Mouse (Mus musculus): Measurements from ENCODE around the gene Kdm1a. TPM values are rescaled to one million over a fixed set of nuclear protein-coding genes. Genes with fewer than 3 reads are reported as not detected.

The Kdm1a gene
- polyA plus RNA-seq, 1 experiment from 2014 or later = 116 TPM

DNA sequence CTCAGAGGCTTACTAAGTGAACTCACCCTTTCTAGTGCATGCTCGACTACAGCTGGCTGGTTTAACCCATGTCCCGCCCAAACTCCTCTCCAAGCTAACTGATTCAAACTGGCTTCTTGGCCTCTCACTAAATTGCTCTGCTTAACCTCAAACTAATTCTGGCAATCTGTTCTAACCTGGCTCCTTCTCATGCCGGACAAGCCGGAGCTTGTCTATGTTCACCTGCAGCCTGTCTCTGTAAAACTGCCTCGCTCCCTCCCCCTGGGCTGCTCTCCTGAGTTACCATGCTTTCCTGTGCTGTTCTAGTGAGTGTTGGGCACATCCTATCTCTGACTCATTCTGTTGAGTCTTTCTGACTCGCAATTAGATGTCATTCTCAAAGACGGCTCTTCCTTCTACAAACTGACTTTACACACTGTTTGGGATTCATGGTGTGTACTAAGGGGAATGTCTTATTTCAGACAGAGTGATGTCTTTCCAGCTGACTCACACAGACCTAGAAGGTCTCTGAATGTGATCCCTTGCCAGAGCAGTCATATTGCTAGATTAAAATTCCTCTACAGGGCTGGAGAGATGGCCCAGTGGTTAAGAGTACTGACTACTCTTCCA lies 4.2 kb downstream of the Kdm1a start:
- ATAC-seq (ENCODE audit: low FRiP score, low TSS enrichment) (no peak), DNase-seq (no peak)
- H3K4me3 ChIP-seq (replicated peaks; ENCODE audit: low read depth, low read length) = no peak overlapping the region
- no peak overlapping the region for H3K9ac ChIP-seq (replicated peaks; ENCODE audit: low read length)
- H3K4me2 ChIP-seq (ENCODE audit: low read length) = no peak overlapping the region
- no peaks in the 10 kb centered on the region for H3K9me3 ChIP-seq (ENCODE audit: control insufficient read depth, low read length)
- peaks cover 21% of the 10 kb centered on the region for H3K4me1 ChIP-seq (ENCODE audit: control insufficient read depth, insufficient read depth, low read length)
- H3K36me3 ChIP-seq (ENCODE audit: control insufficient read depth, insufficient read depth, low read length) = no peaks in the 10 kb centered on the region
- no peaks in the 10 kb centered on the region for H3K27me3 ChIP-seq (ENCODE audit: control insufficient read depth, insufficient read depth, low read length)
- no peak overlapping the region for H3K27ac ChIP-seq (replicated peaks; ENCODE audit: low read depth, low read length)
- 93% methylated on average over 7 of the region's 7 CpGs for WGBS

DNA sequence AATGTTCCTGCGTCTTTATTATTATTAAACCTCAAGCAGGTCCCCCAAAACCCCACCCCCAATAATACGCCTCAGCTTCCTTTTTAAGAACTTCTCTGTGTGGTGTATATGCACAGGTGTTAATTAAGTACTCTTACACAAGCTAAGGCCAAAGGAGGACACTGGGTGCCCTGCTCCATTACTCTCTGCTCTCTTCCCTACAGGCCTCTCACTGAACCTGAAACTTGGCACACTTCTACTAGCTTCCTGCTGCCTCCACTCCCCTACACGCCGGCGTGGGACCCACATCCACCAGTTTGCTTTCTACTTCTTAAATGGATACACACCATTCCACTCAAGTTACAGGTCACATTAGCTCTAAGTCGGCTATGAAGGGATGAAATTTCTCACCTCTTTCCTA lies 7.3 kb downstream of the Kdm1a start:
- H3K9ac ChIP-seq (replicated peaks; ENCODE audit: low read length) = no peak overlapping the region
- no peaks in the 10 kb centered on the region for H3K9me3 ChIP-seq (ENCODE audit: control insufficient read depth, low read length)
- no peaks in the 10 kb centered on the region for H3K27me3 ChIP-seq (ENCODE audit: control insufficient read depth, insufficient read depth, low read length)
- no peak overlapping the region for H3K4me3 ChIP-seq (replicated peaks; ENCODE audit: low read depth, low read length)
- 94% methylated on average over 6 of the region's 6 CpGs for WGBS
- H3K27ac ChIP-seq (replicated peaks; ENCODE audit: low read depth, low read length) = no peak overlapping the region
- H3K36me3 ChIP-seq (ENCODE audit: control insufficient read depth, insufficient read depth, low read length) = peaks cover 13% of the 10 kb centered on the region
- DNase-seq = no peak
- ATAC-seq (ENCODE audit: low FRiP score, low TSS enrichment) = no peak
- H3K4me1 ChIP-seq (ENCODE audit: control insufficient read depth, insufficient read depth, low read length) = peaks cover 15% of the 10 kb centered on the region
- H3K4me2 ChIP-seq (ENCODE audit: low read length) = no peak overlapping the region

DNA sequence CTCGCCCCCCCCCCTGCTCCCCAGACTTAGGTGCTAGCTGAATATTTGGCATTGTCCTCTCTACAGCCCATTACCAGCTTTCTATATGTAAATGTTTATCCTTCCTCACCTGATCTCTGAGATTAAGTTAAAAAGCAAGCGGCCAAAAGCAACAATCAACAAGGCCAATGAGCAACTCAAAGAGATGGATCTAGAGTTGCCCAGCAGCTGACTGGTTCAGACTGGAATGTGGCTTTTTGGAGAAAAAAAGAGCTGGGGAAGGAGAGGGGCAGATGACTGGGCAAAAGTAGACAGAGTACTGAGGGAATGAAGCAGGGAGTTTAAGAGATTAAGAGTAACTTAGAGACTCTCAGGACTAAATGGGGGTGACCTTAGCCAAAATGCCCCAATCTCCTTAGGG lies 8.5 kb downstream of the Kdm1a start:
- no peaks in the 10 kb centered on the region for H3K27me3 ChIP-seq (ENCODE audit: control insufficient read depth, insufficient read depth, low read length)
- H3K4me2 ChIP-seq (ENCODE audit: low read length) = no peak overlapping the region
- peaks cover 11% of the 10 kb centered on the region; the same call in 1 of the 2 replicates for H3K4me1 ChIP-seq (ENCODE audit: control insufficient read depth, insufficient read depth, low read length)
- no peaks in the 10 kb centered on the region for H3K9me3 ChIP-seq (ENCODE audit: control insufficient read depth, low read length)
- H3K36me3 ChIP-seq (ENCODE audit: control insufficient read depth, insufficient read depth, low read length) = peaks cover 23% of the 10 kb centered on the region
- DNase-seq (no peak), ATAC-seq (ENCODE audit: low FRiP score, low TSS enrichment) (no peak)
- no peak overlapping the region for H3K9ac ChIP-seq (replicated peaks; ENCODE audit: low read length)
- H3K4me3 ChIP-seq (replicated peaks; ENCODE audit: low read depth, low read length) = no peak overlapping the region
- WGBS = 84% methylated on average over 2 of the region's 2 CpGs
- no peak overlapping the region for H3K27ac ChIP-seq (replicated peaks; ENCODE audit: low read depth, low read length)

DNA sequence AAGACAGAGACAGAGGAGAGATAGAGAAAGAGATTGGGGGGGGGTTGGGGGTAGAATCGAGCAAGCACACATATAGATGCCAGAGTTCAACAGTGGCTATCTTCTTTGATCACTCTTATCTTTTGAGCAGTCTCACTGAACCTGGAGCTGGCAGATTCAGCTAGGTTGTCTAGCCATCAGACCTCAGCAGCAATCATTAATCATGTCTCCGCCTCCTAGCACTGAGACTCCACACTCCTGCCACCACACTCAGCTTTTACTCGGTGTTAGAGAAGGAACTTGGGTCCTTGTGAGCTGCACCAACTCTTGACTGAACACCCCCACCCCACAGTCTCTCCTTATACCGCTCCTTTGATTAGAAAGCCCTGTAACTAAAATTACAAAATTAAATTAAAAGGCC lies 10.4 kb downstream of the Kdm1a start:
- DNase-seq (no peak), ATAC-seq (ENCODE audit: low FRiP score, low TSS enrichment) (no peak)
- no peak overlapping the region for H3K4me3 ChIP-seq (replicated peaks; ENCODE audit: low read depth, low read length)
- H3K4me1 ChIP-seq (ENCODE audit: control insufficient read depth, insufficient read depth, low read length) = peaks cover 11% of the 10 kb centered on the region; the same call in 1 of the 2 replicates
- no peaks in the 10 kb centered on the region for H3K9me3 ChIP-seq (ENCODE audit: control insufficient read depth, low read length)
- no peak overlapping the region for H3K27ac ChIP-seq (replicated peaks; ENCODE audit: low read depth, low read length)
- H3K36me3 ChIP-seq (ENCODE audit: control insufficient read depth, insufficient read depth, low read length) = peaks cover 24% of the 10 kb centered on the region
- no peak overlapping the region for H3K4me2 ChIP-seq (ENCODE audit: low read length)
- no peak overlapping the region for H3K9ac ChIP-seq (replicated peaks; ENCODE audit: low read length)
- H3K27me3 ChIP-seq (ENCODE audit: control insufficient read depth, insufficient read depth, low read length) = no peaks in the 10 kb centered on the region
- WGBS = 73% methylated on average over 4 of the region's 4 CpGs

DNA sequence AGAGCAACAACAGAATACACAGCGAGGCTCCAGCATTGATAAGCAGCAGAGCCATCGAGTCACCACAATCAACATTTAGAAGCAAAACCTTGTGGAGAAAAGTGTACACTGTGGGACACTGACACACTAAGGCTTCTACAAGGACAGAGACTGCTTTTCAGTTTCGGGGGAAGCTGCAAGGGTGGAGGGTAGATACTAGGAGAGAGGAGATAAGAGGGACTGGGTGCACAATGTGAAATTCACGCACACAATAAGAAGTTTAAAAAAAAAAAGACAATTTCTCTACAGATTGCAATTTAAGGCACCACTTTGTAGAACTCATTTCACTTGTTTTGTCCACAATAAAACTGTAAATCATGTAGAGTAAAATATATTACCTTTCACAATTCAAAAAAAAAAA lies 14.5 kb downstream of the Kdm1a start:
- Histone ChIP-seq H3K36me3 (ENCODE audit: control insufficient read depth, insufficient read depth, low read length) (peaks cover 24% of the 10 kb centered on the region), H3K9me3 (ENCODE audit: control insufficient read depth, low read length) (no peaks in the 10 kb centered on the region), H3K27ac (replicated peaks; ENCODE audit: low read depth, low read length) (no peak overlapping the region), H3K4me1 (ENCODE audit: control insufficient read depth, insufficient read depth, low read length) (peaks cover 3% of the 10 kb centered on the region; the same call in 1 of the 2 replicates), H3K4me3 (replicated peaks; ENCODE audit: low read depth, low read length) (no peak overlapping the region), H3K4me2 (ENCODE audit: low read length) (no peak overlapping the region), H3K9ac (replicated peaks; ENCODE audit: low read length) (no peak overlapping the region), H3K27me3 (ENCODE audit: control insufficient read depth, insufficient read depth, low read length) (no peaks in the 10 kb centered on the region)
- DNase-seq (no peak), ATAC-seq (ENCODE audit: low FRiP score, low TSS enrichment) (no peak)
- WGBS = 91% methylated on average over 4 of the region's 4 CpGs

DNA sequence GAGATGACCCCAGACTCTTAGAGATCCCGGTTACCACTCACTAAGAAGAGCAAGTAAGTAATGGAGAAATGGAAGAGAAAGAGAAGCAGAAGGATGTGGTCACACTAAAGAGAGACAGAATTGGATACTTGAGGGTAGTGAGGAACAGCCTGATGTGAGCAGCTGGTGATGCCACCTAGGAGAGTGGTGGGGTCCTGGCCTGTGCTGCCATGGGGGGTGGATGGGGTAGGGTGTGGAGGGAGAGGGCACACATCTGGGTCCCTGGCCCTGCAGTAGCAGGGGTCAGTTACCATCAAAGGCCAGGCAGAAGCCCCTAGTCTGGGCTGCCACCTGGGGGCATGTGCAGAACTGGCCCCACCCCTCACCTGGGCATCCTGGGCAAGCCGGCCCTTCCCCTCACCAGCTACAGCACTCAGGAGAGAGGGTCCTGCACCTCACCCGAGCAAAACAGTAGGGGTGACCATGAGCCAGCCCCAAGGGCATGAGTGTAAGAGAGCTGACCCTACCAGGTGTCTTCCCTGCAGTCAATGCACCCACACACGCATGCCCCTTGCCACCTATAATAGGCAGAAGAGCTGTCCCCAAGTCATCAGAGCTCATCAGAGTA lies 15.2 kb downstream of the Kdm1a start:
- DNase-seq (no peak), ATAC-seq (ENCODE audit: low FRiP score, low TSS enrichment) (no peak)
- no peak overlapping the region for H3K9ac ChIP-seq (replicated peaks; ENCODE audit: low read length)
- H3K4me3 ChIP-seq (replicated peaks; ENCODE audit: low read depth, low read length) = no peak overlapping the region
- 93% methylated on average over 4 of the region's 4 CpGs for WGBS
- H3K27me3 ChIP-seq (ENCODE audit: control insufficient read depth, insufficient read depth, low read length) = no peaks in the 10 kb centered on the region
- H3K36me3 ChIP-seq (ENCODE audit: control insufficient read depth, insufficient read depth, low read length) = peaks cover 20% of the 10 kb centered on the region
- no peak overlapping the region for H3K4me2 ChIP-seq (ENCODE audit: low read length)
- H3K4me1 ChIP-seq (ENCODE audit: control insufficient read depth, insufficient read depth, low read length) = peaks cover 3% of the 10 kb centered on the region; the same call in 1 of the 2 replicates
- H3K9me3 ChIP-seq (ENCODE audit: control insufficient read depth, low read length) = no peaks in the 10 kb centered on the region
- no peak overlapping the region; the same call in 1 of the 2 replicates for H3K27ac ChIP-seq (replicated peaks; ENCODE audit: low read depth, low read length)

DNA sequence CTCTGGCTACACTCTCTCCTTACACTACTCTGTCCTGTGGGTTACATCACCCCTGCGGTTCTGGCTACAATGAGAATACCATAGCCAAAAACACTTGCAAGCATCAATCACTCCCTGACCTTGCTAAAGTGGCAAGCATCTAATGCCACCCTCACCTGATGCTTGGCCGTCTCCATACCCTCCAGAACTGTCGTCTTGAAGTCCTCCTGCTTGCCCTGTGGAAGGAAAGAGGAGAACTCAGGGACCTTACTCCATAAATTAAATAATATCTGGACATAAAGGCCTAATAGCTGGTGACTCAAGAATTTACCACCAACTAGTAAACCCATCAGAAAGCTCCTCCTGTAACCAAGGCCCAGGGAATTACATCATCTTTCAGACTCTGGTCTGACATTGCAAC lies 20.6 kb downstream of the Kdm1a start:
- no peak overlapping the region for H3K4me2 ChIP-seq (ENCODE audit: low read length)
- no peak overlapping the region for H3K9ac ChIP-seq (replicated peaks; ENCODE audit: low read length)
- WGBS = 93% methylated on average over 3 of the region's 3 CpGs
- no peaks in the 10 kb centered on the region for H3K36me3 ChIP-seq (ENCODE audit: control insufficient read depth, insufficient read depth, low read length)
- no peak overlapping the region for H3K4me3 ChIP-seq (replicated peaks; ENCODE audit: low read depth, low read length)
- ATAC-seq (ENCODE audit: low FRiP score, low TSS enrichment) (no peak), DNase-seq (no peak)
- H3K4me1 ChIP-seq (ENCODE audit: control insufficient read depth, insufficient read depth, low read length) = 0 out of 2 replicates have a peak, but pooled peaks cover 4% of the 10 kb centered on the region
- H3K27me3 ChIP-seq (ENCODE audit: control insufficient read depth, insufficient read depth, low read length) = no peaks in the 10 kb centered on the region
- no peak overlapping the region for H3K27ac ChIP-seq (replicated peaks; ENCODE audit: low read depth, low read length)
- no peaks in the 10 kb centered on the region for H3K9me3 ChIP-seq (ENCODE audit: control insufficient read depth, low read length)

DNA sequence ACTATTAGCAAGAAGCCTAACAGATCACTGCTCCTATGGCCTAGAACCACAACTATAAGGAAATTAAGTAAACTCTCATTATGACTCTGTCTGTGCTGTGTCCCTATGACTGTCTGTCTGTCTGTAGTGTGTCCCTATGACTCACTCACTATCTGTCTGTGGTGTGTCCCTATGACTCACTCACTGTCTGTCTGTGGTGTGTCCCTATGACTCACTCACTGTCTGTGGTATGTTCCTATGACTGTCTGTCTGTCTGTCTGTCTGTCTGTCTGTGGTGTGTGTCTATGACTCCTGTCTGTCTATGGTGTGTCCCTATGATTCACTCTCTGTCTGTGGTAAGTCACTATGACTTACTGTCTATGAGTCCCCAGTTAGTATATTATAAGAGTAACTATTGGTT lies 32.5 kb downstream of the Kdm1a start:
- Histone ChIP-seq H3K4me2 (ENCODE audit: low read length) (no peak overlapping the region), H3K27me3 (ENCODE audit: control insufficient read depth, insufficient read depth, low read length) (no peaks in the 10 kb centered on the region), H3K9ac (replicated peaks; ENCODE audit: low read length) (no peak overlapping the region), H3K9me3 (ENCODE audit: control insufficient read depth, low read length) (no peaks in the 10 kb centered on the region), H3K4me1 (ENCODE audit: control insufficient read depth, insufficient read depth, low read length) (no peaks in the 10 kb centered on the region), H3K27ac (replicated peaks; ENCODE audit: low read depth, low read length) (no peak overlapping the region), H3K36me3 (ENCODE audit: control insufficient read depth, insufficient read depth, low read length) (peaks cover 77% of the 10 kb centered on the region), H3K4me3 (replicated peaks; ENCODE audit: low read depth, low read length) (no peak overlapping the region)
- ATAC-seq (ENCODE audit: low FRiP score, low TSS enrichment) (no peak), DNase-seq (no peak)

DNA sequence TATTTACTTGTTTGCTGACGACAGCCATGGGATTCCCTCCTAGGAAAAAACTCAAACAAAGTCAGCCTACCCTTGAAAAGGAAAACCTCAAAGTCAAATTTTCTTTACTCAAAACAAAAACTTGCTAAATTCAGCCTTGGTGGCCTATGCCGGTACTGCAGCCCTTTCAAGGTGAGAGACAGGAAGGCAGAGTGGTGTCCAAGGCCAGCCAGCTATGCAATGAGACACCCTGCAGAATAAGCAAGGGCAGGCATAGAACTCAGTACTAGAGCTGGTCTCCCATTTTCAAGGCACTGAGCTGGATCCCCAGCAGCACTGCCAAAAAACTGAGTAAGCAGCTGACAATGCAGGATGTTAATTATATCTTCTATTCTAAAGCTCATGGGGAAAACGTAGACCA lies 33.9 kb downstream of the Kdm1a start:
- Histone ChIP-seq H3K9ac (replicated peaks; ENCODE audit: low read length) (no peak overlapping the region), H3K4me3 (replicated peaks; ENCODE audit: low read depth, low read length) (no peak overlapping the region), H3K4me1 (ENCODE audit: control insufficient read depth, insufficient read depth, low read length) (no peaks in the 10 kb centered on the region), H3K36me3 (ENCODE audit: control insufficient read depth, insufficient read depth, low read length) (peaks cover 86% of the 10 kb centered on the region), H3K27me3 (ENCODE audit: control insufficient read depth, insufficient read depth, low read length) (no peaks in the 10 kb centered on the region), H3K9me3 (ENCODE audit: control insufficient read depth, low read length) (no peaks in the 10 kb centered on the region), H3K4me2 (ENCODE audit: low read length) (no peak overlapping the region), H3K27ac (replicated peaks; ENCODE audit: low read depth, low read length) (no peak overlapping the region)
- ATAC-seq (ENCODE audit: low FRiP score, low TSS enrichment) (no peak), DNase-seq (no peak)
- 82% methylated on average over 3 of the region's 3 CpGs for WGBS
